Mouse (Mus musculus) layer of hippocampus, adult 2 months (tissue): ENCODE results near the gene Upk3b. TPM values are rescaled to one million over a fixed set of nuclear protein-coding genes. Genes with fewer than 3 reads are reported as not detected.

ENCODE experiments used
- DNase-seq, 2 experiments: peaks; one replicate each; pipeline ENCODE4 v3.0.0; 2022; ENCODE audit warnings: low spot score in 2 of 2
- H3K27ac ChIP-seq: fragments of 200-600 bp; 2 replicates; pipeline ENCODE4 v1.8.1; 2022
- H3K4me3 ChIP-seq: fragments of 200-600 bp; 2 replicates; pipeline ENCODE4 v1.8.1; 2022; ENCODE audit warnings: mild to moderate bottlenecking
- CTCF ChIP-seq: fragments of 200-600 bp; conservative IDR thresholded peaks from 2 replicates; pipeline ENCODE4 v1.8.1; 2022; ENCODE audit warnings: antibody characterized with exemption, mild to moderate bottlenecking, moderate library complexity
- total RNA-seq, 2 experiments: library from RNA; stranded (reverse); gene quantifications; 2 replicates each; pipeline ENCODE4 v1.2.3; 2021

The Upk3b gene
- total RNA-seq, 2 experiments from 2014 or later, result not detected

- H3K4me3 ChIP-seq, result no peak overlapping the region
- DNase-seq, result no peak
- no peak for TF ChIP-seq CTCF
- H3K27ac ChIP-seq, result no peak overlapping the region
Measured at GRCm38 (mm10) chr5:136069411-136069810, 31.1 kb downstream of the Upk3b start.

GRCm38 (mm10) chr5:136073051-136073450, 34.8 kb downstream of the Upk3b start:
- no peak for DNase-seq
- Histone ChIP-seq H3K4me3 (no peak overlapping the region), H3K27ac (no peak overlapping the region)
- no peak for TF ChIP-seq CTCF

GRCm38 (mm10) chr5:136073526-136073925, 35.2 kb downstream of the Upk3b start:
- no peak overlapping the region for H3K27ac ChIP-seq

DNA sequence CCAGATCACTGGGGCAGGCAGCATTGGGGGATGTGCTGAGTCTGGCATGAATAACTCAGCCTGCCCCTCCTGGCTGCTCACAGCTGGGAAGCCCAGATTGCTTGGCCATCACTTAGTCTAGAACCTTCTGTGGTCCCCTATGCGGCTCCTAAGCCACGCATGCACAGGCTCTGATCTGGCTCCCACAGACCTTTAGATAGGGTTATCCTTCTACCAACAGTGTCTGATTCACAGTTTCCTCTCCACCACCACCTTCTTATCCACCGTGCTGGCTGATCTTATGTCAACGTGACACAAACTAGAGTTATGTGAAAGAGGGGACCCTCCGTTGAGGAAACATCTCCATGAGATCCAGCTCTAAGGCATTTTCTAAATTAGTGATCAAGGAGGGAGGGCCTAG, 36.8 kb downstream of the Upk3b start:
- Histone ChIP-seq H3K27ac (no peak overlapping the region), H3K4me3 (no peak overlapping the region)
- DNase-seq, result no peak
- TF ChIP-seq CTCF, result no peak

More at GRCm38 (mm10) chr5:136073526-136073925, 35.2 kb downstream of the Upk3b start:
- DNase-seq, result no peak
- no peak overlapping the region for H3K4me3 ChIP-seq
- TF ChIP-seq CTCF, result no peak

GRCm38 (mm10) chr5:136076284-136076683, 38.0 kb downstream of the Upk3b start:
- DNase-seq, result no peak
- no peak overlapping the region for H3K27ac ChIP-seq
- no peak overlapping the region for H3K4me3 ChIP-seq
- TF ChIP-seq CTCF, result no peak

GRCm38 (mm10) chr5:136077001-136077550, 38.8 kb downstream of the Upk3b start:
- no peak overlapping the region for H3K4me3 ChIP-seq
- no peak for DNase-seq
- no peak for TF ChIP-seq CTCF

DNA sequence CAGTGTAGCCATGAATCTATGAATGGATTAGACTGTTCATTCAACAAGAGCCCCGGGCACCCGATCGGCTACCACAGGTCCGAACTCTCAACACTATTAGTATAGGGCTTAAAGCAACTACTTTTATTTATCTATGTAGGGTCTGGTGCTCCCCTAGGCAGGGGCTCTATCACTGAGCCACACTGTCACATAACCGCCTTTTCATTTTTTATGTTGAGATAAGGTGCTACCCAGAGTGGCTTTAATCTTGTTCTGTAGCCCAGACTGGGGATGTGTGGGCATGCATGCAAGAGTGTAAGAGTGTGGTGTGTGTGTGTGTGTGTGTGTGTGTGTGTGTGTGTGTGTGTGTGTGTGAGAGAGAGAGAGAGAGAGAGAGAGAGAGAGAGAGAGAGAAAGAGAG, 39.8 kb downstream of the Upk3b start:
- Histone ChIP-seq H3K27ac (no peak overlapping the region), H3K4me3 (no peak overlapping the region)
- no peak for TF ChIP-seq CTCF
- DNase-seq, result no peak

More at GRCm38 (mm10) chr5:136077001-136077550, 38.8 kb downstream of the Upk3b start:
- no peak overlapping the region for H3K27ac ChIP-seq

GRCm38 (mm10) chr5:136082345-136082744, 44.0 kb downstream of the Upk3b start:
- DNase-seq, result no peak
- Histone ChIP-seq H3K4me3 (no peak overlapping the region), H3K27ac (no peak overlapping the region)
- peak; percentile 57 for TF ChIP-seq CTCF

DNA sequence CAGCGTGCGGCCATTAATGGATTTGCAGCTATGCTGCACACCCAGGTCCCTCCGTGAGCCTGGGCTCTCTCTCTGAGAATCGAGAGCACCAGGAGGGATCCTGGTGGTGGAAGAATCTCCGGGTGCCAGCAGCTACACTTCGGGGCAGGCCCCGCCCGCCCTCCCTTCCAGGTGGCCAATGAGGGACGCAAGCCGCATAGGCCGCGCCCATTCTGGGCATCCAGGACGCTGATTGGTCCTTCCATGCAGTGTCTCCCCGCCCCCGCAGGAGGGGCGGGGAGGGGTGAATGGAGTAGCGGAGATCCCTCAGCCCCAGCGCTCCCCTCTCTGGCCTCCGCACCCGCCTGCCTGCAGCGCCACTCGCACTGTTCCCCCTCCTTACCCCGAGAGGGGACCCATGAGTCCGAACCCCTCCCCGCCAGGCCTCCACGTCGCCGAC, 45.4 kb downstream of the Upk3b start, which contains the start of gene Rasa4:
Rasa4 (plus strand) TSS at position 248 of the 439 bp plus-strand sequence.
- Histone ChIP-seq H3K4me3 (peak within 1 kb of the TSS; percentile 82), H3K27ac (0 out of 2 replicates have a peak within 1 kb of the TSS, but pooled peaks have one; percentile 33)
- peak; percentile 61 for TF ChIP-seq CTCF
- peak; percentile 90 to 94 for DNase-seq

DNA sequence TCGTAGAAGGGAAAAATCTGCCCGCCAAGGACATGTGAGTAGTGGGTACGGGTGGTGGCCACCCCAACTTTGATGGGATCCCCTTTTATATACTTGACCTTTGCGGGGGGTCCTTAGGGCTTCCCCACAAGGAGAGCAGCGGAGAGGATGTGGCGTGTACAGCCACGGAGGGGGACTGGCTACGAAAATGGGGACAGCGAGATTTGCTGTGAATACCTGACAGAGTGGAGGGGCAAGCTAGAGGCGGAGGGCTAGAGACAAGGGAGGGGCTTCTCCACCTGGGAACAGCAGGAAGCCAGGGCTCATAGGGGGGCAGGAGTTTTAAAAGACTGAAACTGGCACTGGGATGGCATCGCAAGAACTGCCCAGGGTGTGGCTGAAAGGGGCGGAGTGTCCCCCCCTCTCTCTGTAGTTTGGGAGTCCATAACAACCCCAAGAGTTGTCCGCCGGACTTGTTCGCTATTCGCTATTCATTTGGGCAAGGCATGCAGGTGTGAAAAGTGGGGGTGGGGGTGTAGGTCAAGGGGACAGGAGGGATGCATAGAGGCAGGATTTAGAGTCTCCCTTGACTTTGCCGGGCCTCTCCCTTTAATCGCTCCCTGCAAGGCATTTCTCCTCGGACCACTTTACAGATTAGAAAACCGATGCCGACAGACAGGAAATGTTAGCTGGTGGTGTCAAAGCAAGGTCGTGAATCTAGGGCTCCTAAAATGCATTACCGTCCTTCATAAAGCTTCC, 46.0 kb downstream of the Upk3b start:
- 0 out of 2 replicates have a peak overlapping the region, but pooled peaks have one; percentile 33 for H3K27ac ChIP-seq
- no peak for DNase-seq
- no peak for TF ChIP-seq CTCF
- peak overlapping the region; percentile 82 for H3K4me3 ChIP-seq

GRCm38 (mm10) chr5:136084891-136085651, 46.8 kb downstream of the Upk3b start:
- TF ChIP-seq CTCF, result no peak
- Histone ChIP-seq H3K27ac (no peak overlapping the region), H3K4me3 (peak overlapping the region; percentile 82; the same call in 1 of the 2 replicates)
- DNase-seq, result no peak

GRCm38 (mm10) chr5:136086290-136086689, 48.0 kb downstream of the Upk3b start:
- Histone ChIP-seq H3K4me3 (no peak overlapping the region), H3K27ac (no peak overlapping the region)
- no peak for DNase-seq
- no peak for TF ChIP-seq CTCF
